Mouse (Mus musculus) kidney, adult 2 months (tissue): ENCODE data around the gene Arhgdia.

ENCODE experiments used
- CTCF ChIP-seq: fragments of 200-500 bp; conservative IDR thresholded peaks from 2 replicates; pipeline ENCODE4 v1.5.1; 2011; ENCODE audit warnings: low read depth, mild to moderate bottlenecking, control low read depth, low read length, moderate library complexity, mixed read lengths; ENCODE audit not compliant: insufficient read depth, insufficient read length
- POLR2A ChIP-seq: fragments of 200-500 bp; IDR thresholded peaks from one replicate; pipeline ENCODE4 v1.6.1; 2011; ENCODE audit warnings: low read depth, low read length, control low read depth

- TF ChIP-seq CTCF (no peak), POLR2A (no peak)
Measured at GRCm38 (mm10) chr11:120610477-120611046, 29.1 kb upstream of the Arhgdia start.
